Mouse (Mus musculus) cerebellum, adult 9-10 months (tissue): ENCODE results near the gene Natd1.
A peak's percentile ranks its signal among the peaks of the same experiment; 100 is the strongest.
"Not testable (repeated sequence)": the region's sequence is repeated elsewhere in the genome, so short reads cannot be mapped to it uniquely, and the experiment has no call there.

Experiments
- DNase-seq: peaks from one replicate; pipeline ENCODE4 v3.0.0; 2022

Natd1 gene

GRCm38 (mm10) chr11:60882386-60882785 is 32.2 kb downstream of the Natd1 start:
- no peak for DNase-seq

DNA sequence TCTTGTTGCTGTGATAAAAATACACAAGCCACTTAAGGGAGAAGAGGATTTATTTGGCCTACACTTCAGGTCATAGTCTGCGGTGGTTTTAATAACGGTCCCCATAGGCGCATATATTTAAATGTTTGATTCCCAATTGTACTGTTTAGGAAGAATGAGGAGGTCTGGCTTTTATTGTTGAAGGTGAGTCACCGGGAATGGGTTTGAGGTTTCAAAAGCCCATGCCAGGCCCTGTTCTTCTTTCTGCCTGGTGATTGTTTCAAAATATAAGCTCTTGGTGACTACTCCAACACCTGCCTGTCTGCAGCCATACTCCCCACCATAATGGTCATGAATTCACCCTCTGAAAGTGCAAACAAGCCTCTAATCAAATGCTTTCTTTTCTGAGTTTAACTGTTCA is 34.0 kb downstream of the Natd1 start:
- no peak for DNase-seq

DNA sequence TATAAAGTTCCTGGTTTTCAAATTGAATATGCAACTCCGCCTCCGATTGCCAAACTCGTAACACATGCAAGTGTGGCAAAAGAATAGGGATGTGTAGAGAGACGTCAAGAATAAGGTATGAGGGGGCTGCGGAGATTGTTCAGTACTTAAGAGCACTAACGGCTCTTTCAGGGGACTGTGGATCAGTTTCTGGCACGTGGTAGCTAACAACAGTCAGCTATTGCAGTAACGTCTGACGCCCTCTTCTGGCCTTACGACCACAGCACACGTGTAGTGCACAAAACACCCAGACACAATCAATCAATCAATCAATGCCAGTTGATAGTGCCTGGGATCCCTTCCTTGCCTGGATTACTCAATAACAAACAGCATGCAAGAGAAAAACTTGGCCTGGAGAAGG is 35.1 kb downstream of the Natd1 start:
- peak; percentile 66 for DNase-seq

GRCm38 (mm10) chr11:60878675-60879294 is 35.8 kb downstream of the Natd1 start, which contains the start of gene Tmem11:
Gene Tmem11, minus strand, starts transcription at chr11:60879272.
- DNase-seq = peak; percentile 92

GRCm38 (mm10) chr11:60878056-60878612 is 36.4 kb downstream of the Natd1 start:
- peak; percentile 67 for DNase-seq

DNA sequence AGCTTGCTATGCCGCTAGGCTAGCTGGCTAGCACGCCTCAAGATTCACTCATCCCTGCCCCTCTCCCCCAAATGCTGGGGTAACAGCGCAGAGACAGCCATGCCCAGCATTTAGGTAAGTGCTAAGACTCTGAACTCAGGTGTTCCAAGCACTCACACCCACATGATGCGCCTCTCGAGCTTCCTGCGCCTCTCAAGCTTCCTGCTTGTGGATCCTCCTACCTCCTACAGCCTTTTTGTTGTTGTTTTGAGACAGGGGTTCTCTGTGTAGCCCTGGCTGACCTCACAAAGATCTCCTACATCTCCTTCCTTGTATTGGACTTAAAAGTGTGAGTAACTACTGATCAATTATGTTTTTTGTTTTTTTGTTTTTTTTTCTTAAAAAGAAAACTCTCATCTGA is 41.4 kb downstream of the Natd1 start:
- DNase-seq = no peak

DNA sequence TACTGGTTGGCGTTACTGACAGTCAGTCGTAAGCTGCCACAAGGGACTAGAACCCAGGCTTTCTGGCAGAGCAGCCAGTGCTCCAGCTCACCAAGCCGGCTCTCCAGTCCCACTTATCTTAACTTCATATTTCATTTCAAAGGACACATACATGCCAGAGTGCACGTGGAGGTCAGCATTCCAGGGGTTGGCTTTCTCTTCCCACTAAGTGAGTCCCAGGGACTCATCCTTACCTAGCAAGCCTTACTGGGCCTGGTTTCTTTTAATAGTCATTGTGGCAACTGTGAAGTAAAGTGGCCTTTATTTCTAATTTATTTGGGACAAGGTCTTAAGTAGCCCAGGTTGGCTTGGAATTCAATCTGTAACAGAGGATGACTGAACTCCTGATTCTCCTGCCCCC is 43.1 kb downstream of the Natd1 start:
- DNase-seq = no peak

- DNase-seq = not testable (repeated sequence)
Observed at GRCm38 (mm10) chr11:60869471-60869870, 45.1 kb downstream of the Natd1 start.

- no peak for DNase-seq
Observed at GRCm38 (mm10) chr11:60867904-60868303, 46.6 kb downstream of the Natd1 start.

DNA sequence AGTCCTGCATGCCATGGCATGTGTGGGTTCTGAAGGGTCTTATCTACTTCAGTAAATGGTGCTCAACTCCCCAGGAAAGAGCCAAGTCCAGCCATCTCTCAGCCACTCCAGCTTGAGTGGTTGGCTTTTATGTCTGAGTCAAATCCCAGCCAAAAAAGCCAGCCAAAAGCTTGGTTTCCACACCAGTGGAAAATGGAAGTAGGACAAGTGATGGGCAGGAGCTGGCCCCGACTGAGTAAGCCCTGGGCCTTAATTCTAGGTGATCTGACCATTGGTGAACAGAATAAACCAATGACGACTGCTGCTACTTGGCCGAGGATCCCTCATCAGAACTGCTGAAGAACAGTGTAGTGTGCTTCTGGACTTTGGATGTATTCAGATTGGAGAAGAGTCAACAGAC is 47.1 kb downstream of the Natd1 start:
- DNase-seq = no peak

DNA sequence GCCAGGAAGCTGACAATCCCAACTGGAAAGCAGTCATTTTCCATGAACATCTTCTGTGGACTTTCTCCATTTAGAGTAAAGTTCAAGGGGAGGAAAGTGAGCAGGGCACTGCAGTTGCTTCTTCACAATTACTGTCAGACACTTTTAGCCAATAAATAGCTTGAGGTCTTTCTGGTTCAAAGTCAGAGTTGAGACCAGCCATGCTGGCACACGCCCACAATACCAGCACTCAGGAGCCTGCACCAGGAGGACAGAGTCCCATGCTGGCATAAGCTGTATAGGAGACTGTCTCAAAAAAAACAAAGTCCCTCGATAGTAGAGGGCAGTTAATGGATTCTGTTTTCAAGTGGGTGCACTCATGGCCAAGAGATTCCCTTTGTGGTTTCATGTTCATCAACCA is 48.5 kb downstream of the Natd1 start:
- no peak for DNase-seq

DNA sequence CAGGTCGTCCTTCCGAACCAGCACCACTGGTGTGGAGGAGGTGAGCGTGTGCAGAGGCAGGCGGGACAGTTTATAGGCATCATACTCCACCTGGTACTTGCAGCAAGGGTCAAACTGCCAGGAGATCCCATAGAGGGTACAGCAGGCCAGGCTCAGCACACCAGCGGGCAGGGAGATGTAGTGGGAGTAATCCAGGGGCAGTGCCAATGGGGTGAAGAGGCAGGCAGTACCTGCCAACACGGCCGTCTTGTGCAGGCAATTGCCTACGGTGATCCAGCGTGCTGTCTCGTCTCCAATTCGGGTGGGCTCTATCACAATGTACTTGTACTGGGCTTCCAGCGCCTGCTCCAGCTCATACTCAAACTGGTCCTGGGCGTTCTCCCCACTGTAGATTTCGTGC is 49.6 kb downstream of the Natd1 start:
- DNase-seq = no peak

DNA sequence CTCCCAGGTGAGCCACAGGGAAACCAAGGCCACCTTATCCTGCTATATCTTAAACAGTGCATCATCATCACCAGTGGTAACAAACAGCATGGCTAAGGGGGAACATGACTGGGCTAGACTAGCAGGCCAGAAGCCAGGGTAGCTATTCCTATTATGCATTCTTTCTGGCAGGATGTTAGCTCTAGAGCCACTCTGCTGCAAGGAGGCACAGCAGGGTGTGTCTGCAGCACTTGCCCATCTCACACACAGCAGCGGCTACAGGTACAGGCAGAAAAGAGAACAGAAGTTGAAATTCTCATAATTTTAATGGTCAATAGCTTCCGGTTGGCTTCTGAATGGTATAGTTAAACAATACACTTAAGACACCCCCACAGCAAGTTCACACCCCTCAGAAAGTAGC is 50.4 kb downstream of the Natd1 start:
- DNase-seq = no peak

DNA sequence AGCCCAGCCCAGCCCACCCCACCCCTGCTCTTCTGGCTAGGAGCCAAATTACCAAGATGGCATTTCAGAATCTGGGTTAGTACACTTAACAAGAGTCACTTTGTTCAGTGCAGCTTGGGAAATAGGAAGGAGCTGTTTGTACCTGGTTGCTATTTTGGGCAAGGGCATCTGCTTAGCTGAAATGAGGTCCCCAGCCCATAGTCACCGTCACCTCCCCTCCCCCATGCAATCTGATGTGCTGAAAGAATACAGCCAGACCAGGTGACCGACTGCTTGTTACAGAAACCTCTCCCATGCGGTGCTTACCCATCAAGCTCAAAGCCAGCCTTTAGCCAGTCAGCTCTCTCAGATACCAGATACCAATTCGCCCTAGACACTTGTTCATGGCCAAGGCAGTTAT is 51.4 kb downstream of the Natd1 start:
- peak; percentile 45 for DNase-seq

DNA sequence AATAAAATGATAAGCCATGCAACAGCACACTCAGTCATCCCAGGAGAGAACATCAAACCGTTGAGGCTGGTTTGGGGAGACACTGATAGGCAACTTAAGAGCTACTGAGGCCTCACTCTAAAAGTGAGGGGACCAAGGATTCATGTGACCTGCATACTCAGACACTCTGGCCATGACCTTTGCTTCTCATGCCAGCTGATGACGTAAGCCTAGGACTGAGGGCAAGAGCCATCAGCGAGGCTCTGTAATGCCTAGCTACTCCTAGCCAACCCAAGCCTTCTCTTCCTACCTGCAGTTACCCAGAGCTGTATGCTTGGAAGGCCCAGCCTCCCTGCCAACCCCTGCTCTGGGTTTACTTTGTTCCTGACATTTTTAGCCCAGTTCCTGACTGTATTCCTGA is 52.6 kb downstream of the Natd1 start:
- no peak for DNase-seq

- DNase-seq = no peak
Observed at GRCm38 (mm10) chr11:60856587-60856986, 58.0 kb downstream of the Natd1 start.
